Mouse (Mus musculus): ENCODE measurements at regions not wholly inside any gene's neighbourhood (a gene's known extent, or its start where the extent isn't known, plus 50 kb on each side); places are given as distances from the start of the nearest gene placed in this dataset.

GRCm38 (mm10) chr11:19356151-19356550, 337.4 kb upstream of the Meis1 start:
- Histone ChIP-seq H3K4me3 (no peak overlapping the region), H3K27me3 (ENCODE audit: control insufficient read depth, insufficient read depth, insufficient read length) (no peaks in the 10 kb centered on the region), H3K4me2 (ENCODE audit: low read depth) (no peak overlapping the region), H3ac (ENCODE audit: control insufficient read depth, insufficient read length) (no peak overlapping the region), H3K79me2 (ENCODE audit: control insufficient read depth, insufficient read depth) (no peaks in the 10 kb centered on the region), H3K36me3 (ENCODE audit: control insufficient read depth, insufficient read depth) (no peaks in the 10 kb centered on the region)
- TF ChIP-seq MYOD1 (IDR thresholded peaks at IDR 0.05; ENCODE audit: control insufficient read depth in 1 of 3, insufficient read length in 2 of 3, low read depth in 2 of 3) (no peak), CEBPB (IDR thresholded peaks at IDR 0.05; ENCODE audit: insufficient read depth, poor library complexity, severe bottlenecking) (0 out of 2 replicates have a peak, but pooled peaks have one; percentile 23), TCF12 (IDR thresholded peaks at IDR 0.05; ENCODE audit: insufficient read depth, poor library complexity, severe bottlenecking) (no peak)

GRCm38 (mm10) chr11:19369152-19369551, 350.4 kb upstream of the Meis1 start:
- Histone ChIP-seq H3K4me3 (no peak overlapping the region), H3K27me3 (ENCODE audit: control insufficient read depth, insufficient read depth, insufficient read length) (no peaks in the 10 kb centered on the region)

GRCm38 (mm10) chr11:19373476-19373875, 354.7 kb upstream of the Meis1 start:
- H3K4me3 ChIP-seq: no peak overlapping the region
- no peak overlapping the region for H3ac ChIP-seq (ENCODE audit: control insufficient read depth, insufficient read length)
- no peak overlapping the region for H3K4me2 ChIP-seq (ENCODE audit: low read depth)
- no peaks in the 10 kb centered on the region for H3K36me3 ChIP-seq (ENCODE audit: control insufficient read depth, insufficient read depth)
- no peaks in the 10 kb centered on the region for H3K27me3 ChIP-seq (ENCODE audit: control insufficient read depth, insufficient read depth, insufficient read length)
- no peaks in the 10 kb centered on the region for H3K79me2 ChIP-seq (ENCODE audit: control insufficient read depth, insufficient read depth)
- no peak for TF ChIP-seq REST (IDR thresholded peaks at IDR 0.05; ENCODE audit: insufficient read depth, insufficient read length)
- no peak for TF ChIP-seq POLR2AphosphoS2 (IDR thresholded peaks at IDR 0.05; ENCODE audit: insufficient read length, low read depth)
- TF ChIP-seq SRF (IDR thresholded peaks at IDR 0.05; ENCODE audit: control insufficient read depth, insufficient read length, low read depth): no peak
- no peak for TF ChIP-seq MAX (IDR thresholded peaks at IDR 0.05; ENCODE audit: low read depth)
- TF ChIP-seq TCF12 (IDR thresholded peaks at IDR 0.05; ENCODE audit: insufficient read depth, poor library complexity, severe bottlenecking): no peak
- no peak for TF ChIP-seq E2F4 (IDR thresholded peaks at IDR 0.05; ENCODE audit: insufficient read depth)
- no peak for TF ChIP-seq POLR2A (IDR thresholded peaks at IDR 0.05; ENCODE audit: insufficient read length, low read depth)
- no peak for TF ChIP-seq MYOG (IDR thresholded peaks at IDR 0.05; ENCODE audit: control insufficient read depth in 1 of 3, insufficient read depth in 1 of 3, insufficient read length in 2 of 3, low read depth in 2 of 3)
- no peak for TF ChIP-seq TCF3 (IDR thresholded peaks at IDR 0.05; ENCODE audit: insufficient read length, low read depth)
- TF ChIP-seq USF1 (IDR thresholded peaks at IDR 0.05; ENCODE audit: low read depth): no peak
- TF ChIP-seq MYOD1 (IDR thresholded peaks at IDR 0.05; ENCODE audit: control insufficient read depth in 1 of 3, insufficient read length in 2 of 3, low read depth in 2 of 3): no peak
- TF ChIP-seq CEBPB (IDR thresholded peaks at IDR 0.05; ENCODE audit: insufficient read depth, poor library complexity, severe bottlenecking): no peak

More at GRCm38 (mm10) chr11:19369152-19369551, 350.4 kb upstream of the Meis1 start:
- Histone ChIP-seq H3K79me2 (ENCODE audit: control insufficient read depth, insufficient read depth) (no peaks in the 10 kb centered on the region), H3K36me3 (ENCODE audit: control insufficient read depth, insufficient read depth) (no peaks in the 10 kb centered on the region), H3K4me2 (ENCODE audit: low read depth) (no peak overlapping the region), H3ac (ENCODE audit: control insufficient read depth, insufficient read length) (no peak overlapping the region)
- TF ChIP-seq POLR2A (IDR thresholded peaks at IDR 0.05; ENCODE audit: insufficient read length, low read depth): peak; percentile 14
- peak in 1 of 3 experiments; percentile 36 for TF ChIP-seq MYOD1 (IDR thresholded peaks at IDR 0.05; ENCODE audit: control insufficient read depth in 1 of 3, insufficient read length in 2 of 3, low read depth in 2 of 3)
- no peak for TF ChIP-seq TCF3 (IDR thresholded peaks at IDR 0.05; ENCODE audit: insufficient read length, low read depth)
- TF ChIP-seq MYOG (IDR thresholded peaks at IDR 0.05; ENCODE audit: control insufficient read depth in 1 of 3, insufficient read depth in 1 of 3, insufficient read length in 2 of 3, low read depth in 2 of 3): peak in 1 of 3 experiments; percentile 53
- TF ChIP-seq CEBPB (IDR thresholded peaks at IDR 0.05; ENCODE audit: insufficient read depth, poor library complexity, severe bottlenecking): peak; percentile 92

- Histone ChIP-seq H3K79me2 (ENCODE audit: control insufficient read depth, insufficient read depth) (no peaks in the 10 kb centered on the region), H3K4me3 (no peak overlapping the region), H3K27me3 (ENCODE audit: control insufficient read depth, insufficient read depth, insufficient read length) (no peaks in the 10 kb centered on the region), H3K36me3 (ENCODE audit: control insufficient read depth, insufficient read depth) (no peaks in the 10 kb centered on the region), H3K4me2 (ENCODE audit: low read depth) (no peak overlapping the region), H3ac (ENCODE audit: control insufficient read depth, insufficient read length) (no peak overlapping the region)
- TF ChIP-seq POLR2AphosphoS2 (IDR thresholded peaks at IDR 0.05; ENCODE audit: insufficient read length, low read depth): no peak
- TF ChIP-seq CEBPB (IDR thresholded peaks at IDR 0.05; ENCODE audit: insufficient read depth, poor library complexity, severe bottlenecking): no peak
- no peak for TF ChIP-seq TCF12 (IDR thresholded peaks at IDR 0.05; ENCODE audit: insufficient read depth, poor library complexity, severe bottlenecking)
- no peak for TF ChIP-seq E2F4 (IDR thresholded peaks at IDR 0.05; ENCODE audit: insufficient read depth)
- no peak for TF ChIP-seq POLR2A (IDR thresholded peaks at IDR 0.05; ENCODE audit: insufficient read length, low read depth)
- TF ChIP-seq REST (IDR thresholded peaks at IDR 0.05; ENCODE audit: insufficient read depth, insufficient read length): no peak
- TF ChIP-seq USF1 (IDR thresholded peaks at IDR 0.05; ENCODE audit: low read depth): no peak
- no peak for TF ChIP-seq MYOD1 (IDR thresholded peaks at IDR 0.05; ENCODE audit: control insufficient read depth in 1 of 3, insufficient read length in 2 of 3, low read depth in 2 of 3)
- TF ChIP-seq SRF (IDR thresholded peaks at IDR 0.05; ENCODE audit: control insufficient read depth, insufficient read length, low read depth): no peak
- no peak for TF ChIP-seq TCF3 (IDR thresholded peaks at IDR 0.05; ENCODE audit: insufficient read length, low read depth)
- no peak for TF ChIP-seq MYOG (IDR thresholded peaks at IDR 0.05; ENCODE audit: control insufficient read depth in 1 of 3, insufficient read depth in 1 of 3, insufficient read length in 2 of 3, low read depth in 2 of 3)
- no peak for TF ChIP-seq MAX (IDR thresholded peaks at IDR 0.05; ENCODE audit: low read depth)
Observed at GRCm38 (mm10) chr11:19380935-19381334, 362.1 kb upstream of the Meis1 start.

- Histone ChIP-seq H3K79me2 (ENCODE audit: control insufficient read depth, insufficient read depth) (no peaks in the 10 kb centered on the region), H3ac (ENCODE audit: control insufficient read depth, insufficient read length) (no peak overlapping the region), H3K4me3 (no peak overlapping the region), H3K27me3 (ENCODE audit: control insufficient read depth, insufficient read depth, insufficient read length) (no peaks in the 10 kb centered on the region), H3K4me2 (ENCODE audit: low read depth) (no peak overlapping the region), H3K36me3 (ENCODE audit: control insufficient read depth, insufficient read depth) (no peaks in the 10 kb centered on the region)
- no peak for TF ChIP-seq REST (IDR thresholded peaks at IDR 0.05; ENCODE audit: insufficient read depth, insufficient read length)
- TF ChIP-seq MAX (IDR thresholded peaks at IDR 0.05; ENCODE audit: low read depth): no peak
- TF ChIP-seq TCF3 (IDR thresholded peaks at IDR 0.05; ENCODE audit: insufficient read length, low read depth): no peak
- TF ChIP-seq E2F4 (IDR thresholded peaks at IDR 0.05; ENCODE audit: insufficient read depth): no peak
- no peak for TF ChIP-seq POLR2A (IDR thresholded peaks at IDR 0.05; ENCODE audit: insufficient read length, low read depth)
- TF ChIP-seq TCF12 (IDR thresholded peaks at IDR 0.05; ENCODE audit: insufficient read depth, poor library complexity, severe bottlenecking): no peak
- TF ChIP-seq CEBPB (IDR thresholded peaks at IDR 0.05; ENCODE audit: insufficient read depth, poor library complexity, severe bottlenecking): no peak
- no peak for TF ChIP-seq USF1 (IDR thresholded peaks at IDR 0.05; ENCODE audit: low read depth)
- no peak for TF ChIP-seq POLR2AphosphoS2 (IDR thresholded peaks at IDR 0.05; ENCODE audit: insufficient read length, low read depth)
- no peak for TF ChIP-seq SRF (IDR thresholded peaks at IDR 0.05; ENCODE audit: control insufficient read depth, insufficient read length, low read depth)
- no peak for TF ChIP-seq MYOD1 (IDR thresholded peaks at IDR 0.05; ENCODE audit: control insufficient read depth in 1 of 3, insufficient read length in 2 of 3, low read depth in 2 of 3)
- TF ChIP-seq MYOG (IDR thresholded peaks at IDR 0.05; ENCODE audit: control insufficient read depth in 1 of 3, insufficient read depth in 1 of 3, insufficient read length in 2 of 3, low read depth in 2 of 3): no peak
Observed at GRCm38 (mm10) chr11:19389136-19389535, 370.4 kb upstream of the Meis1 start.
